Mouse (Mus musculus): ENCODE measurements at regions not wholly inside any gene's neighbourhood (a gene's known extent, or its start where the extent isn't known, plus 50 kb on each side); places are given as distances from the start of the nearest gene placed in this dataset.

- no peak overlapping the region for H3K4me3 ChIP-seq (ENCODE audit: low read depth, low read length)
- ATAC-seq = no peak
- H3K36me3 ChIP-seq (ENCODE audit: control insufficient read depth, insufficient read depth, low read length) = no peaks in the 10 kb centered on the region
- DNase-seq (ENCODE audit: low spot score) = no peak
- no peaks in the 10 kb centered on the region for H3K4me1 ChIP-seq (ENCODE audit: control insufficient read depth, insufficient read depth, low read length)
- no peak overlapping the region for H3K27ac ChIP-seq (ENCODE audit: low read depth, low read length)
- no peaks in the 10 kb centered on the region; the same call in 1 of the 2 replicates for H3K27me3 ChIP-seq (replicated peaks; ENCODE audit: control insufficient read depth, insufficient read depth, low read length)
- no peak overlapping the region for H3K9ac ChIP-seq (ENCODE audit: low read length)
- H3K9me3 ChIP-seq (replicated peaks; ENCODE audit: control insufficient read depth, low read length) = no peaks in the 10 kb centered on the region
- H3K4me2 ChIP-seq (ENCODE audit: low read length) = no peak overlapping the region
- WGBS = 46% methylated on average over 4 of the region's 4 CpGs
These were observed 53.9 kb downstream of the Adra2c start for GRCm38 (mm10) chr5:35332001-35332400.

GRCm38 (mm10) chr5:35334416-35335059 is 54.4 kb upstream of the Hmx1 start:
- no peak overlapping the region for H3K4me2 ChIP-seq (ENCODE audit: low read length)
- H3K4me1 ChIP-seq (ENCODE audit: control insufficient read depth, insufficient read depth, low read length) = no peaks in the 10 kb centered on the region
- ATAC-seq = peak; percentile 77
- WGBS = 73% methylated on average over 9 of the region's 9 CpGs
- no peak overlapping the region for H3K9ac ChIP-seq (ENCODE audit: low read length)
- DNase-seq (ENCODE audit: low spot score) = peak; percentile 54
- H3K4me3 ChIP-seq (ENCODE audit: low read depth, low read length) = no peak overlapping the region
- H3K27me3 ChIP-seq (replicated peaks; ENCODE audit: control insufficient read depth, insufficient read depth, low read length) = no peaks in the 10 kb centered on the region; the same call in 1 of the 2 replicates
- H3K36me3 ChIP-seq (ENCODE audit: control insufficient read depth, insufficient read depth, low read length) = no peaks in the 10 kb centered on the region
- no peak overlapping the region for H3K27ac ChIP-seq (ENCODE audit: low read depth, low read length)
- H3K9me3 ChIP-seq (replicated peaks; ENCODE audit: control insufficient read depth, low read length) = no peaks in the 10 kb centered on the region

- Histone ChIP-seq H3K27me3 (replicated peaks; ENCODE audit: control insufficient read depth, insufficient read depth, low read length) (no peaks in the 10 kb centered on the region; the same call in 1 of the 2 replicates), H3K36me3 (ENCODE audit: control insufficient read depth, insufficient read depth, low read length) (no peaks in the 10 kb centered on the region), H3K9ac (ENCODE audit: low read length) (no peak overlapping the region), H3K9me3 (replicated peaks; ENCODE audit: control insufficient read depth, low read length) (no peaks in the 10 kb centered on the region), H3K4me2 (ENCODE audit: low read length) (no peak overlapping the region), H3K4me1 (ENCODE audit: control insufficient read depth, insufficient read depth, low read length) (no peaks in the 10 kb centered on the region), H3K4me3 (ENCODE audit: low read depth, low read length) (no peak overlapping the region), H3K27ac (ENCODE audit: low read depth, low read length) (no peak overlapping the region)
- WGBS = 68% methylated on average over 2 of the region's 2 CpGs
- ATAC-seq (no peak), DNase-seq (ENCODE audit: low spot score) (no peak)
These were observed 53.8 kb upstream of the Hmx1 start for GRCm38 (mm10) chr5:35335081-35335480.

Measured in forebrain, embryonic 14.5 days (tissue).